Mouse (Mus musculus): ENCODE results near the gene Zbtb20.

DNA sequence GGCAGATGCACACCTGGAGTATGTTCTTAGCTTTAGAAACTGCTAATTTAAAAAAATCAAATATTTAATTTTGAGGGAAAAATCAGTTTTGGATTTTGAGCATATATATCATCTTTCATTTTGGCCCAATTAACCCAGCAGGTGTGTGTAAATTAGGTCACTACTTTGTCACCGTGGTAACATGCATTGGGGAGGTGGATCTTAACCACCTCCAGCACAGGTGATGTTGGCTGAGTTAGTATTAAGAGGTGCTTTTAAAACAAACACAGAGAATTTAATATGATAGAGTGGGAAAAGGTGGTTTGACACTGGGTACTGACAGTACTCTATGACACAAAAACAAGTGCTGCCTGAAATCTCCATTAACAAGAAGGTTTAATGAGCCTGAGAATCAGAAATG, 218.5 kb downstream of the Zbtb20 start:
- no peak for TF ChIP-seq POLR2A (IDR thresholded peaks at IDR 0.05; ENCODE audit: low read depth, low read length)
- no peak for TF ChIP-seq CTCF (IDR thresholded peaks at IDR 0.05; ENCODE audit: extremely low read depth, insufficient read length, insufficient replicate concordance, low read depth, low read length)

All from small intestine, adult 2 months (tissue).